Mouse (Mus musculus) forebrain, embryonic 16.5 days (tissue): Measurements from ENCODE around the gene Ppp1r3c. TPM values are rescaled to one million over a fixed set of nuclear protein-coding genes. Genes with fewer than 3 reads are reported as not detected.
A peak's percentile ranks its signal among the peaks of the same experiment; 100 is the strongest.
"Not testable (repeated sequence)": the region's sequence is repeated elsewhere in the genome, so short reads cannot be mapped to it uniquely, and the experiment has no call there.

Source experiments
- ATAC-seq: fragments of 200-750 bp; cut with Nextera tagmentation; 2 replicates; pipeline ENCODE4 v1.8.0; 2017; ENCODE audit warnings: mild to moderate bottlenecking, moderate library complexity
- H3K27ac ChIP-seq: fragments of 300-500 bp; sonication (generic); 2 replicates; pipeline ENCODE4 v1.5.1; 2014; ENCODE audit warnings: low read length, control low read depth
- H3K27me3 ChIP-seq: fragments of 300-500 bp; sonication (generic); replicated peaks from 2 replicates; pipeline ENCODE4 v1.6.1; 2014; ENCODE audit warnings: low read length; ENCODE audit not compliant: control insufficient read depth, insufficient read depth
- H3K36me3 ChIP-seq: fragments of 300-500 bp; sonication (generic); 2 replicates; pipeline ENCODE4 v1.6.1; 2014; ENCODE audit not compliant: control insufficient read depth, insufficient read depth
- H3K4me1 ChIP-seq: fragments of 300-500 bp; sonication (generic); replicated peaks from 2 replicates; pipeline ENCODE4 v1.6.1; 2014; ENCODE audit warnings: low read length; ENCODE audit not compliant: control insufficient read depth, insufficient read depth
- H3K4me2 ChIP-seq: fragments of 300-500 bp; sonication (generic); 2 replicates; pipeline ENCODE4 v1.6.1; 2014; ENCODE audit warnings: mild to moderate bottlenecking, low read length, control low read depth
- H3K4me3 ChIP-seq: fragments of 300-500 bp; sonication (generic); replicated peaks from 2 replicates; pipeline ENCODE4 v1.5.1; 2014; ENCODE audit warnings: mild to moderate bottlenecking, low read length, control low read depth
- H3K9ac ChIP-seq: fragments of 300-500 bp; sonication (generic); replicated peaks from 2 replicates; pipeline ENCODE4 v1.6.1; 2014; ENCODE audit warnings: low read depth, low read length, control low read depth
- H3K9me3 ChIP-seq: fragments of 300-500 bp; sonication (generic); 2 replicates; pipeline ENCODE4 v1.6.1; 2016; ENCODE audit warnings: low read length; ENCODE audit not compliant: control insufficient read depth
- WGBS: fragments of 180-500 bp; shearing (Covaris S2); extraction: QIAGEN DNeasy Blood & Tissue Kit; methylation state at CpG from one replicate; pipeline ENCODE4 v1.1.7; 2014; 5-methylcytosine and 5-hydroxymethylcytosine counted together
- polyA plus RNA-seq: library from polyadenylated mRNA; unstranded; fragments of >200 nt; fragmentation: Nextera tagmentation; extraction: Ambion mirVana; gene quantifications from 2 replicates; pipeline ENCODE4 v1.2.1, GENCODE M21; 2015

The Ppp1r3c gene
- polyA plus RNA-seq, 1 experiment from 2014 or later, result 9.0 TPM

GRCm38 (mm10) chr19:36730414-36730813 lies 6.0 kb downstream of the Ppp1r3c start:
- H3K27me3 ChIP-seq, H3K36me3 ChIP-seq, H3K27ac ChIP-seq, H3K4me1 ChIP-seq, H3K4me3 ChIP-seq, H3K9ac ChIP-seq, ATAC-seq, H3K9me3 ChIP-seq, H3K4me2 ChIP-seq: not testable (repeated sequence)
- WGBS, result 78% methylated on average over 2 of the region's 2 CpGs

GRCm38 (mm10) chr19:36728741-36729460 lies 7.6 kb downstream of the Ppp1r3c start:
- Histone ChIP-seq H3K4me1 (no peaks in the 10 kb centered on the region), H3K27ac (no peak overlapping the region), H3K36me3 (no peaks in the 10 kb centered on the region), H3K4me3 (no peak overlapping the region), H3K4me2 (no peak overlapping the region), H3K9ac (no peak overlapping the region), H3K27me3 (no peaks in the 10 kb centered on the region), H3K9me3 (no peaks in the 10 kb centered on the region)
- WGBS, result 76% methylated on average over 12 of the region's 12 CpGs
- no peak for ATAC-seq

- no peak for ATAC-seq
- WGBS, result 73% methylated on average over 7 of the region's 7 CpGs
Measured at GRCm38 (mm10) chr19:36724970-36725369, 11.5 kb downstream of the Ppp1r3c start.

GRCm38 (mm10) chr19:36721139-36721538 lies 15.3 kb downstream of the Ppp1r3c start:
- H3K27ac ChIP-seq, result no peak overlapping the region
- 79% methylated on average over 8 of the region's 8 CpGs for WGBS
- H3K4me3 ChIP-seq, result no peak overlapping the region
- H3K9me3 ChIP-seq, result no peaks in the 10 kb centered on the region
- no peak overlapping the region for H3K4me2 ChIP-seq
- no peaks in the 10 kb centered on the region for H3K4me1 ChIP-seq
- H3K9ac ChIP-seq, result no peak overlapping the region
- no peak for ATAC-seq
- H3K36me3 ChIP-seq, result no peaks in the 10 kb centered on the region
- H3K27me3 ChIP-seq, result no peaks in the 10 kb centered on the region

More at GRCm38 (mm10) chr19:36724970-36725369, 11.5 kb downstream of the Ppp1r3c start:
- Histone ChIP-seq H3K4me1 (no peaks in the 10 kb centered on the region), H3K4me2 (no peak overlapping the region), H3K27me3 (no peaks in the 10 kb centered on the region), H3K27ac (no peak overlapping the region), H3K36me3 (no peaks in the 10 kb centered on the region), H3K9ac (no peak overlapping the region), H3K4me3 (no peak overlapping the region), H3K9me3 (no peaks in the 10 kb centered on the region)

GRCm38 (mm10) chr19:36716221-36716620 lies 20.2 kb downstream of the Ppp1r3c start:
- H3K4me3 ChIP-seq, result no peak overlapping the region
- H3K9ac ChIP-seq, result no peak overlapping the region
- H3K27me3 ChIP-seq, result no peaks in the 10 kb centered on the region
- H3K36me3 ChIP-seq, result no peaks in the 10 kb centered on the region
- no peak overlapping the region for H3K4me2 ChIP-seq
- no peaks in the 10 kb centered on the region for H3K4me1 ChIP-seq
- H3K9me3 ChIP-seq, result no peaks in the 10 kb centered on the region
- WGBS, result 76% methylated on average over 7 of the region's 7 CpGs
- no peak for ATAC-seq
- H3K27ac ChIP-seq, result no peak overlapping the region

GRCm38 (mm10) chr19:36715591-36715990 lies 20.9 kb downstream of the Ppp1r3c start:
- H3K27ac ChIP-seq, result no peak overlapping the region
- WGBS, result 96% methylated on average over 10 of the region's 10 CpGs
- H3K4me3 ChIP-seq, result no peak overlapping the region
- no peaks in the 10 kb centered on the region for H3K36me3 ChIP-seq
- H3K9ac ChIP-seq, result no peak overlapping the region
- H3K4me2 ChIP-seq, result no peak overlapping the region
- no peaks in the 10 kb centered on the region for H3K27me3 ChIP-seq
- no peak for ATAC-seq
- no peaks in the 10 kb centered on the region for H3K9me3 ChIP-seq
- no peaks in the 10 kb centered on the region for H3K4me1 ChIP-seq

GRCm38 (mm10) chr19:36714492-36714891 lies 22.0 kb downstream of the Ppp1r3c start:
- Histone ChIP-seq H3K9me3 (peaks cover 2% of the 10 kb centered on the region; the same call in 1 of the 2 replicates), H3K36me3 (no peaks in the 10 kb centered on the region), H3K27ac (no peak overlapping the region), H3K27me3 (no peaks in the 10 kb centered on the region), H3K9ac (no peak overlapping the region), H3K4me3 (no peak overlapping the region), H3K4me1 (no peaks in the 10 kb centered on the region), H3K4me2 (no peak overlapping the region)
- no peak for ATAC-seq
- WGBS, result 78% methylated on average over 1 of the region's 1 CpGs

GRCm38 (mm10) chr19:36713092-36713491 lies 23.4 kb downstream of the Ppp1r3c start:
- Histone ChIP-seq H3K4me3 (no peak overlapping the region), H3K4me2 (no peak overlapping the region), H3K27ac (no peak overlapping the region), H3K27me3 (no peaks in the 10 kb centered on the region), H3K9ac (no peak overlapping the region), H3K9me3 (peaks cover 6% of the 10 kb centered on the region; the same call in 1 of the 2 replicates), H3K4me1 (no peaks in the 10 kb centered on the region), H3K36me3 (no peaks in the 10 kb centered on the region)
- no peak for ATAC-seq
- WGBS, result 72% methylated on average over 13 of the region's 13 CpGs

- peak overlapping the region; percentile 14; the same call in 1 of the 2 replicates for H3K27ac ChIP-seq
- no peak overlapping the region for H3K9ac ChIP-seq
- no peak overlapping the region for H3K4me3 ChIP-seq
- 64% methylated on average over 6 of the region's 6 CpGs for WGBS
- 0 out of 2 replicates have a peak overlapping the region, but pooled peaks have one; percentile 21 for H3K4me2 ChIP-seq
- H3K9me3 ChIP-seq, result peaks cover 6% of the 10 kb centered on the region; the same call in 1 of the 2 replicates
- 0 out of 2 replicates have a peak, but pooled peaks cover 3% of the 10 kb centered on the region for H3K4me1 ChIP-seq
- H3K27me3 ChIP-seq, result no peaks in the 10 kb centered on the region
- no peak for ATAC-seq
- H3K36me3 ChIP-seq, result no peaks in the 10 kb centered on the region
Measured at GRCm38 (mm10) chr19:36706195-36706594, 30.3 kb downstream of the Ppp1r3c start.
